Mouse (Mus musculus) heart, adult 2 months (tissue): Measurements from ENCODE around the gene Map7. TPM values are rescaled to one million over a fixed set of nuclear protein-coding genes. Genes with fewer than 3 reads are reported as not detected.

Source experiments
- DNase-seq, 2 experiments: peaks; one replicate each; pipeline ENCODE4 v3.0.0; 2021
- H3K27ac ChIP-seq: fragments of 200-600 bp; 2 replicates; pipeline ENCODE4 v1.8.1; 2022
- H3K27me3 ChIP-seq: fragments of 200-500 bp; 2 replicates; pipeline ENCODE4 v1.6.1; 2012; ENCODE audit warnings: mild to moderate bottlenecking, low read length, inconsistent platforms, mixed read lengths; ENCODE audit not compliant: control insufficient read depth, insufficient read depth
- H3K36me3 ChIP-seq: fragments of 200-500 bp; 2 replicates; pipeline ENCODE4 v1.6.1; 2012; ENCODE audit warnings: low read length, inconsistent platforms; ENCODE audit not compliant: control insufficient read depth, insufficient read depth
- H3K4me1 ChIP-seq: fragments of 200-500 bp; 2 replicates; pipeline ENCODE4 v1.6.1; 2011; ENCODE audit warnings: low read length; ENCODE audit not compliant: control insufficient read depth, insufficient read depth
- H3K4me3 ChIP-seq: fragments of 200-600 bp; 2 replicates; pipeline ENCODE4 v1.8.1; 2022
- H3K79me2 ChIP-seq: fragments of 200-500 bp; replicated peaks from 2 replicates; pipeline ENCODE4 v1.6.1; 2012; ENCODE audit warnings: mild to moderate bottlenecking, inconsistent platforms, low read length, moderate library complexity, mixed read lengths; ENCODE audit not compliant: control insufficient read depth, insufficient read depth
- H3K9ac ChIP-seq: fragments of 200-500 bp; 2 replicates; pipeline ENCODE4 v1.6.1; 2012; ENCODE audit warnings: low read depth, mild to moderate bottlenecking, control low read depth, inconsistent platforms, low read length, mixed read lengths
- CTCF ChIP-seq: fragments of 200-600 bp; IDR thresholded peaks from 2 replicates; pipeline ENCODE4 v1.8.1; 2022; ENCODE audit warnings: antibody characterized with exemption, mild to moderate bottlenecking, moderate library complexity
- EP300 ChIP-seq: fragments of 200-500 bp; IDR thresholded peaks from 2 replicates; pipeline ENCODE4 v1.6.1; 2011; ENCODE audit warnings: low read depth, low read length, control low read depth; ENCODE audit not compliant: insufficient read depth
- POLR2A ChIP-seq: fragments of 200-500 bp; IDR thresholded peaks from 2 replicates; pipeline ENCODE4 v1.6.1; 2011; ENCODE audit warnings: mild to moderate bottlenecking, low read depth, low read length, control low read depth; ENCODE audit not compliant: insufficient read depth
- WGBS: fragments of 180-500 bp; shearing (Covaris S2); methylation state at CpG from one replicate; pipeline ENCODE4 v1.1.7; 2018; 5-methylcytosine and 5-hydroxymethylcytosine counted together
- intact Hi-C: fragments of 180-260 bp; cut with DNase I; formaldehyde crosslinking; loops from one replicate; pipeline ENCODE4 v1.15.1; 2025
- polyA plus RNA-seq: library from polyadenylated mRNA; depleted of rRNA; stranded (reverse); fragments of >200 nt; gene quantifications from 2 replicates; pipeline ENCODE4 v1.2.3, GENCODE M21; 2012
- total RNA-seq, 2 experiments: library from RNA; stranded (reverse); gene quantifications; 2 replicates each; pipeline ENCODE4 v1.2.3; 2021

Map7 gene
- total and polyA plus RNA-seq, 3 experiments = 6.6 to 19.3 (median 17.9) TPM

GRCm38 (mm10) chr10:20274022-20274421, 125.8 kb downstream of the Map7 start:
- H3K27me3 ChIP-seq = no peaks in the 10 kb centered on the region
- WGBS = 55% methylated on average over 9 of the region's 9 CpGs
- H3K36me3 ChIP-seq = no peaks in the 10 kb centered on the region
- H3K9ac ChIP-seq = no peak overlapping the region
- TF ChIP-seq EP300 (no peak), POLR2A (no peak), CTCF (no peak)
- H3K79me2 ChIP-seq = no peaks in the 10 kb centered on the region
- H3K27ac ChIP-seq = no peak overlapping the region
- H3K4me3 ChIP-seq = no peak overlapping the region
- DNase-seq = no peak
- intact Hi-C loops = no loop called here
- H3K4me1 ChIP-seq = no peaks in the 10 kb centered on the region

DNA sequence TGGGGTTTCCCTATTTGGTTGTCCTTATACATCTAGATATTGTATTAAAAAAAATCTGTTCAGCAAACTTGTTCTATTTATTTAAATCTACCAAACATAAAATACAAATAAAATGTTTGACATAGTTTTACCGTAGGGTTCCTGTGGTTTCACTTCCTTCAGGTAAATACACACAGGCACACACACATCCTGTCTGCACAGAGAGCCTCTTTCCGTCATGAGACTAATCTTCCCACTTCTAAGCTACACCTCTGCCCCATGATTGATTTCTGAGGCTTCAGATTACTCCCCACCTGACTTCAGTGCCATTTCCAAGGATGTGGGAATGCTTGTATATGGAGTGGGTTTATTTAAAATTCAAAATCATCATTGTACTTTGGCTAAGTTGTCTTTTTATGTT, 133.2 kb downstream of the Map7 start:
- intact Hi-C loops = loop anchor here (10.0 kb wide), 1 partner anchor 127 kb away; no protein-coding TSS in a partner anchor
- H3K79me2 ChIP-seq = no peaks in the 10 kb centered on the region
- no peak overlapping the region for H3K9ac ChIP-seq
- H3K36me3 ChIP-seq = no peaks in the 10 kb centered on the region
- 55% methylated on average over 2 of the region's 2 CpGs for WGBS
- H3K27ac ChIP-seq = no peak overlapping the region
- peaks cover 2% of the 10 kb centered on the region; the same call in 1 of the 2 replicates for H3K4me1 ChIP-seq
- H3K27me3 ChIP-seq = no peaks in the 10 kb centered on the region
- no peak for DNase-seq
- TF ChIP-seq CTCF (no peak), POLR2A (no peak), EP300 (no peak)
- H3K4me3 ChIP-seq = no peak overlapping the region

- H3K4me3 ChIP-seq = no peak overlapping the region
- H3K36me3 ChIP-seq = no peaks in the 10 kb centered on the region
- peak in 1 of 2 experiments; percentile 30 for DNase-seq
- TF ChIP-seq POLR2A (no peak), CTCF (no peak)
- H3K79me2 ChIP-seq = no peaks in the 10 kb centered on the region
- no peak overlapping the region for H3K9ac ChIP-seq
- peaks cover 2% of the 10 kb centered on the region; the same call in 1 of the 2 replicates for H3K4me1 ChIP-seq
- 25% methylated on average over 10 of the region's 10 CpGs for WGBS
- intact Hi-C loops = loop anchor here (10.0 kb wide), 1 partner anchor 131 kb away; no protein-coding TSS in a partner anchor
- no peaks in the 10 kb centered on the region for H3K27me3 ChIP-seq
- no peak overlapping the region; the same call in 1 of the 2 replicates for H3K27ac ChIP-seq
Measured at GRCm38 (mm10) chr10:20285289-20285975, 137.2 kb downstream of the Map7 start.

DNA sequence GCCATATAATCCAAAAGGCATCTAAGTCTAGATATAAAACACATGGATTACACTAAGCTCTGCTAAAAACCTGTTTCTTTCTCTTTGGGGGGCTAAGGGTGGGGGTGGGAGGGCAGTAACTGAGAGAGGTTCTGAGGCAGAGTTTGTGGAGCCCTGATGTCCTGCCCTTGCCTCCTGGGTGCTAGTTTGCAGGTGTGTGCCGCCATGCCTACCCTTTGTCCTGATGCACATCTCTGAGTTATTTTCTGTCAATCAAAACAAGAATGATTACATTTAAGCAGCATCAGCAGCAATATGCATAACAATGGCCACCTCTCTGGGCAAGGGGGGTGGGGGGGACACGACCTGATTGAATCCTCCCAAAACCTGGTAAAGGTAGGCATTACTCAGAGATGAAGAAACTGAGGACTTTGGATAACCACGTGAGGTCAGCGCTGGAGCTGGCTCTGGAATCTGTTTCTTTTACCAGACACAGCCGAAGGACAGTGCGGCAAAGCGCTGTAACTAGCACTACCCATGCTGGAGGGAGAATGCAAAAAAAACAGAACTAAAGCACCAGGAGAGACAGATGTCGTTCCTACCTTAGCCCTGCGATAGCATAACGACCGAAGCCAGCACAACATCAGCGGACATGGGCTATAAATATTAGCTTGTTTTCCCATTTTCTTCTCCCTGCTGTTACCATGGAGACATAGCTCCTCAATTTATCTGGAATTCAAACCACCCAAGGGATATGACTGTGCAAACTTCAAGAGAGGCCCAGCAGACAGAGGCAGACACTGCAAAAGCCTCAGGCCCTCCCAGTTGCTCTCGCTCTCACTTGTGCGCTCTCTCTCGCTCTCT, 137.9 kb downstream of the Map7 start:
- DNase-seq = peak; percentile 24 to 37
- H3K27ac ChIP-seq = peak overlapping the region; percentile 53
- H3K27me3 ChIP-seq = no peaks in the 10 kb centered on the region
- peaks cover 3% of the 10 kb centered on the region for H3K4me1 ChIP-seq
- H3K36me3 ChIP-seq = no peaks in the 10 kb centered on the region
- intact Hi-C loops = loop anchor here (10.0 kb wide), 1 partner anchor 131 kb away; no protein-coding TSS in a partner anchor
- 49% methylated on average over 15 of the region's 15 CpGs for WGBS
- H3K9ac ChIP-seq = peak overlapping the region; percentile 38; the same call in 1 of the 2 replicates
- no peaks in the 10 kb centered on the region for H3K79me2 ChIP-seq
- TF ChIP-seq EP300 (no peak), POLR2A (peak; percentile 45; the same call in 1 of the 2 replicates), CTCF (no peak)
- no peak overlapping the region for H3K4me3 ChIP-seq

DNA sequence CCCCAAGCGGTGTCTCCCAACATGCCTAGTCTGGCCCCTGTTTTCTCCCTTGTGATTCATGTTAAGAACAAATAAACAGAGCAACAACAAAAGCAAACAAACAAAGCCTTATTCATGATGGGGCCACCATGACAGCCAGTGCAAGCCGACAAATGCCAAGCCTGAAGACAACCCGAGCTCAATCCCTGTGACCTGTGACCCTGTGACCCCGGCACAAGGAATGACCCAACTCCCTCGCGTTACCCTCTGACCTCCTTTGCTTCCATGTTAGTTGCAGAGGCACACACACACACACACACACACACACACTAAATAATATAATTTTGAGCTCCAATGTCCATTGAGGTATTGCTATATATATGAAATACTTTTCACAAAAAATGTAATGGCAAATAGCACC, 139.1 kb downstream of the Map7 start:
- Histone ChIP-seq H3K79me2 (no peaks in the 10 kb centered on the region), H3K4me3 (no peak overlapping the region), H3K27me3 (no peaks in the 10 kb centered on the region), H3K9ac (no peak overlapping the region), H3K4me1 (peaks cover 3% of the 10 kb centered on the region), H3K36me3 (no peaks in the 10 kb centered on the region), H3K27ac (no peak overlapping the region; the same call in 1 of the 2 replicates)
- no peak for DNase-seq
- TF ChIP-seq POLR2A (no peak), EP300 (no peak), CTCF (no peak)
- intact Hi-C loops = loop anchor here (10.0 kb wide), 1 partner anchor 133 kb away; no protein-coding TSS in a partner anchor
- WGBS = 87% methylated on average over 6 of the region's 6 CpGs

GRCm38 (mm10) chr10:20290467-20290883, 142.2 kb downstream of the Map7 start:
- 13% methylated on average over 11 of the region's 11 CpGs for WGBS
- TF ChIP-seq EP300 = peak; percentile 77; the same call in 1 of the 2 replicates
- TF ChIP-seq CTCF = peak; percentile 97
- TF ChIP-seq POLR2A = no peak

More at GRCm38 (mm10) chr10:20290467-20290883, 142.2 kb downstream of the Map7 start:
- H3K27ac ChIP-seq = no peak overlapping the region
- H3K4me3 ChIP-seq = peak overlapping the region; percentile 41
- H3K36me3 ChIP-seq = no peaks in the 10 kb centered on the region
- DNase-seq = peak; percentile 76 to 84
- no peaks in the 10 kb centered on the region for H3K79me2 ChIP-seq
- peaks cover 3% of the 10 kb centered on the region for H3K4me1 ChIP-seq
- H3K9ac ChIP-seq = peak overlapping the region; percentile 30; the same call in 1 of the 2 replicates
- intact Hi-C loops = loop anchor here (2.0 kb wide), 2 partner anchors 20 to 658 kb away; no protein-coding TSS in a partner anchor
- H3K27me3 ChIP-seq = no peaks in the 10 kb centered on the region
